Mouse (Mus musculus) C2C12 (cell line): ENCODE data around the gene Nav3. TPM values are rescaled to one million over a fixed set of nuclear protein-coding genes. Genes with fewer than 3 reads are reported as not detected.

Experiments used
- H3K27me3 ChIP-seq: one replicate; pipeline ENCODE4 v1.6.1; 2011; ENCODE audit not compliant: control insufficient read depth, insufficient read depth, insufficient read length
- H3K36me3 ChIP-seq: one replicate; pipeline ENCODE4 v1.6.1; 2011; ENCODE audit not compliant: control insufficient read depth, insufficient read depth
- H3K4me3 ChIP-seq: one replicate; pipeline ENCODE4 v1.5.1; 2011; ENCODE audit warnings: mild to moderate bottlenecking, control low read depth; ENCODE audit not compliant: poor library complexity, insufficient read depth, severe bottlenecking
- H3K79me2 ChIP-seq: one replicate; pipeline ENCODE4 v1.6.1; 2011; ENCODE audit not compliant: control insufficient read depth, insufficient read depth
- H3K79me3 ChIP-seq: one replicate; pipeline ENCODE4 v1.6.1; 2011; ENCODE audit warnings: low read depth, control low read depth
- H3ac ChIP-seq: one replicate; pipeline ENCODE3; 2011; ENCODE audit warnings: low read depth; ENCODE audit not compliant: control insufficient read depth, insufficient read length
- CEBPB ChIP-seq: IDR thresholded peaks from one replicate; pipeline ENCODE4 v1.6.1; 2011; ENCODE audit warnings: low read depth, mild to moderate bottlenecking, control low read depth, moderate library complexity
- MYOD1 ChIP-seq: IDR thresholded peaks from one replicate; pipeline ENCODE4 v1.6.1; 2011; ENCODE audit warnings: low read depth; ENCODE audit not compliant: control insufficient read depth, insufficient read length
- polyA plus RNA-seq: library from polyadenylated mRNA; unstranded; fragments of >200 nt; fragmentation: generic; extraction: Trizol; gene quantifications from one replicate; pipeline ENCODE4 v1.2.1, GENCODE M21; 2012; ENCODE audit warnings: missing spikeins

The Nav3 gene
- polyA plus RNA-seq, 1 experiment = 5.0 TPM

DNA sequence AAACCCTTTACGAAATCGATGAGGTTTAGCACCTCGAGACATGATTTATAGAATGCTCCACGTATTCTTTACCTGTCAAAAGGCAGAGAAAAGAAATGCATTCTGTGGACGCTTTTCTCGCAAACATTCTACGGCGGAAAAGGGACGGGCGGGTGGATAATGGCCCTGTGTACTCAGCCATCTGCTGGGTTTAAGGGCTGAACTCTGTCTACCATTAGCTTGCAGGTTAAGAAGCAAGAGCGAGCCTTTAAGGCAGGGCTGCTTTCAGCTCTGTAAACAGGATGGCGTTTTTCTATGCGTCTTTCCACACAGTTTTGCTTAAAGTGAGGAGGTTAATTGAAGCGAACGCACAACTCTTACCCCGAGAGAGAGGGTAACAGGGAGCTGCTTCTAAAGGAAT, 818.3 kb downstream of the Nav3 start:
- no peak overlapping the region for H3K4me3 ChIP-seq
- H3K27me3 ChIP-seq = no peaks in the 10 kb centered on the region
- H3K79me2 ChIP-seq = no peaks in the 10 kb centered on the region
- no peaks in the 10 kb centered on the region for H3K79me3 ChIP-seq
- no peak overlapping the region for H3ac ChIP-seq
- no peaks in the 10 kb centered on the region for H3K36me3 ChIP-seq
- TF ChIP-seq MYOD1 = no peak
- TF ChIP-seq CEBPB = no peak
